Mouse (Mus musculus) bone marrow macrophage, adult 2 months (primary cell): ENCODE data around the gene Myo5a.

ENCODE experiments used
- CTCF ChIP-seq: IDR thresholded peaks from 2 replicates; pipeline ENCODE4 v1.5.1; 2012; ENCODE audit warnings: low read depth, mild to moderate bottlenecking, low read length, moderate library complexity
- POLR2A ChIP-seq: IDR thresholded peaks from 2 replicates; pipeline ENCODE4 v1.6.1; 2012; ENCODE audit warnings: mild to moderate bottlenecking, low read depth, low read length, borderline replicate concordance

DNA sequence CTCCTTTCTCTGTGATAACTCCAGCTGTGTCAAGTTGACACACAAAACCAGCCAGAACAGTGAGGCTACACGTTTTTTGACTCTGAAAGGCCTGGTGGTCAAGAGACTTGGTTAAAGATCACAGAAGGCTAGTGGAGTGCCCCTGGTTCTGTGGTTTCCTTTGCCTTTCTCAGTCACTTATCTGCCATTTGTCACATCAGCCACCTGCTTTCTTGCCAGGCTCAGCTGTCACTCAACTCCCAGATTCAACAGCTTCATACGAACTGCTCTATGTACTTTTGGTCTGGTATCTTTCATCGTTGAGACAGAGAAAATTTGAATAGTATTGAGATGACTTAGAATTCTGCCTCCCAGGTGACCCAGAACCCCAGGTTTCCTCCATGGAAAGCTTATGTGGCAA, 183.0 kb downstream of the Myo5a start:
- no peak for TF ChIP-seq POLR2A
- TF ChIP-seq CTCF: no peak
